Mouse (Mus musculus): ENCODE measurements around the gene Dars2. TPM values are rescaled to one million over a fixed set of nuclear protein-coding genes. Genes with fewer than 3 reads are reported as not detected.
A peak's percentile ranks its signal among the peaks of the same experiment; 100 is the strongest.

Gene Dars2
- polyA plus RNA-seq, 1 experiment, result 46.1 TPM

GRCm38 (mm10) chr1:161077243-161077642 is 6.8 kb upstream of the Dars2 start:
- Histone ChIP-seq H3K9me3 (replicated peaks; ENCODE audit: control insufficient read depth, insufficient read depth, low read length, poor library complexity, severe bottlenecking) (no peaks in the 10 kb centered on the region), H3K36me3 (ENCODE audit: control insufficient read depth, insufficient read depth, low read length, poor library complexity, severe bottlenecking) (peaks cover 11% of the 10 kb centered on the region), H3K9ac (ENCODE audit: low read depth, poor library complexity, severe bottlenecking) (no peak overlapping the region), H3K27me3 (ENCODE audit: control insufficient read depth, insufficient read depth, low read length, poor library complexity, severe bottlenecking) (no peaks in the 10 kb centered on the region), H3K27ac (ENCODE audit: insufficient read depth, low read length) (no peak overlapping the region), H3K4me1 (ENCODE audit: control insufficient read depth, insufficient read depth, low read length) (no peaks in the 10 kb centered on the region), H3K4me3 (ENCODE audit: low read depth, low read length) (no peak overlapping the region)
- TF ChIP-seq POLR2A (IDR thresholded peaks at IDR 0.05; ENCODE audit: insufficient read depth, low read length) (no peak), CTCF (IDR thresholded peaks at IDR 0.05; ENCODE audit: low read depth, low read length) (no peak), EP300 (IDR thresholded peaks at IDR 0.05; ENCODE audit: insufficient read depth, low read depth, low read length) (no peak)

- Histone ChIP-seq H3K36me3 (ENCODE audit: control insufficient read depth, insufficient read depth, low read length, poor library complexity, severe bottlenecking) (peaks cover 11% of the 10 kb centered on the region), H3K27ac (ENCODE audit: insufficient read depth, low read length) (no peak overlapping the region), H3K4me1 (ENCODE audit: control insufficient read depth, insufficient read depth, low read length) (no peaks in the 10 kb centered on the region), H3K9ac (ENCODE audit: low read depth, poor library complexity, severe bottlenecking) (no peak overlapping the region), H3K9me3 (replicated peaks; ENCODE audit: control insufficient read depth, insufficient read depth, low read length, poor library complexity, severe bottlenecking) (no peaks in the 10 kb centered on the region), H3K27me3 (ENCODE audit: control insufficient read depth, insufficient read depth, low read length, poor library complexity, severe bottlenecking) (no peaks in the 10 kb centered on the region), H3K4me3 (ENCODE audit: low read depth, low read length) (no peak overlapping the region)
- no peak for TF ChIP-seq CTCF (IDR thresholded peaks at IDR 0.05; ENCODE audit: low read depth, low read length)
Observed at GRCm38 (mm10) chr1:161076238-161076637, 5.8 kb upstream of the Dars2 start.

GRCm38 (mm10) chr1:161071272-161071620 is 788 bp upstream of the Dars2 start:
- no peaks in the 10 kb centered on the region for H3K4me1 ChIP-seq (ENCODE audit: control insufficient read depth, insufficient read depth, low read length)
- TF ChIP-seq CTCF (IDR thresholded peaks at IDR 0.05; ENCODE audit: low read depth, low read length), result no peak
- no peak for TF ChIP-seq EP300 (IDR thresholded peaks at IDR 0.05; ENCODE audit: insufficient read depth, low read depth, low read length)
- TF ChIP-seq POLR2A (IDR thresholded peaks at IDR 0.05; ENCODE audit: insufficient read depth, low read length), result no peak
- H3K27ac ChIP-seq (ENCODE audit: insufficient read depth, low read length), result 0 out of 2 replicates have a peak overlapping the region, but pooled peaks have one; percentile 4
- H3K27me3 ChIP-seq (ENCODE audit: control insufficient read depth, insufficient read depth, low read length, poor library complexity, severe bottlenecking), result no peaks in the 10 kb centered on the region
- H3K9me3 ChIP-seq (replicated peaks; ENCODE audit: control insufficient read depth, insufficient read depth, low read length, poor library complexity, severe bottlenecking), result no peaks in the 10 kb centered on the region
- peak overlapping the region; percentile 96 for H3K4me3 ChIP-seq (ENCODE audit: low read depth, low read length)
- peaks cover 9% of the 10 kb centered on the region for H3K36me3 ChIP-seq (ENCODE audit: control insufficient read depth, insufficient read depth, low read length, poor library complexity, severe bottlenecking)
- H3K9ac ChIP-seq (ENCODE audit: low read depth, poor library complexity, severe bottlenecking), result peak overlapping the region; percentile 87

GRCm38 (mm10) chr1:161063351-161063750 is 7.1 kb downstream of the Dars2 start:
- Histone ChIP-seq H3K9ac (ENCODE audit: low read depth, poor library complexity, severe bottlenecking) (no peak overlapping the region), H3K9me3 (replicated peaks; ENCODE audit: control insufficient read depth, insufficient read depth, low read length, poor library complexity, severe bottlenecking) (no peaks in the 10 kb centered on the region), H3K27me3 (ENCODE audit: control insufficient read depth, insufficient read depth, low read length, poor library complexity, severe bottlenecking) (no peaks in the 10 kb centered on the region; the same call in 1 of the 2 replicates), H3K4me3 (ENCODE audit: low read depth, low read length) (no peak overlapping the region), H3K36me3 (ENCODE audit: control insufficient read depth, insufficient read depth, low read length, poor library complexity, severe bottlenecking) (peaks cover 12% of the 10 kb centered on the region), H3K27ac (ENCODE audit: insufficient read depth, low read length) (no peak overlapping the region), H3K4me1 (ENCODE audit: control insufficient read depth, insufficient read depth, low read length) (no peaks in the 10 kb centered on the region)
- TF ChIP-seq CTCF (IDR thresholded peaks at IDR 0.05; ENCODE audit: low read depth, low read length), result no peak
- TF ChIP-seq EP300 (IDR thresholded peaks at IDR 0.05; ENCODE audit: insufficient read depth, low read depth, low read length), result no peak
- TF ChIP-seq POLR2A (IDR thresholded peaks at IDR 0.05; ENCODE audit: insufficient read depth, low read length), result no peak

- Histone ChIP-seq H3K27me3 (ENCODE audit: control insufficient read depth, insufficient read depth, low read length, poor library complexity, severe bottlenecking) (no peaks in the 10 kb centered on the region), H3K9ac (ENCODE audit: low read depth, poor library complexity, severe bottlenecking) (no peak overlapping the region), H3K27ac (ENCODE audit: insufficient read depth, low read length) (no peak overlapping the region), H3K4me3 (ENCODE audit: low read depth, low read length) (no peak overlapping the region), H3K4me1 (ENCODE audit: control insufficient read depth, insufficient read depth, low read length) (no peaks in the 10 kb centered on the region), H3K9me3 (replicated peaks; ENCODE audit: control insufficient read depth, insufficient read depth, low read length, poor library complexity, severe bottlenecking) (no peaks in the 10 kb centered on the region), H3K36me3 (ENCODE audit: control insufficient read depth, insufficient read depth, low read length, poor library complexity, severe bottlenecking) (peaks cover 12% of the 10 kb centered on the region)
- TF ChIP-seq CTCF (IDR thresholded peaks at IDR 0.05; ENCODE audit: low read depth, low read length) (no peak), EP300 (IDR thresholded peaks at IDR 0.05; ENCODE audit: insufficient read depth, low read depth, low read length) (no peak), POLR2A (IDR thresholded peaks at IDR 0.05; ENCODE audit: insufficient read depth, low read length) (no peak)
Observed at GRCm38 (mm10) chr1:161057164-161057563, 13.3 kb downstream of the Dars2 start.

- Histone ChIP-seq H3K9ac (ENCODE audit: low read depth, poor library complexity, severe bottlenecking) (no peak overlapping the region), H3K27ac (ENCODE audit: insufficient read depth, low read length) (no peak overlapping the region), H3K4me3 (ENCODE audit: low read depth, low read length) (no peak overlapping the region), H3K4me1 (ENCODE audit: control insufficient read depth, insufficient read depth, low read length) (no peaks in the 10 kb centered on the region), H3K36me3 (ENCODE audit: control insufficient read depth, insufficient read depth, low read length, poor library complexity, severe bottlenecking) (peaks cover 25% of the 10 kb centered on the region), H3K27me3 (ENCODE audit: control insufficient read depth, insufficient read depth, low read length, poor library complexity, severe bottlenecking) (no peaks in the 10 kb centered on the region), H3K9me3 (replicated peaks; ENCODE audit: control insufficient read depth, insufficient read depth, low read length, poor library complexity, severe bottlenecking) (no peaks in the 10 kb centered on the region)
- TF ChIP-seq EP300 (IDR thresholded peaks at IDR 0.05; ENCODE audit: insufficient read depth, low read depth, low read length) (no peak), POLR2A (IDR thresholded peaks at IDR 0.05; ENCODE audit: insufficient read depth, low read length) (no peak), CTCF (IDR thresholded peaks at IDR 0.05; ENCODE audit: low read depth, low read length) (no peak)
Observed at GRCm38 (mm10) chr1:161046972-161047371, 23.5 kb downstream of the Dars2 start.
